Mouse (Mus musculus) intestine, embryonic 14.5 days (tissue): ENCODE measurements around the gene Tfap4. TPM values are rescaled to one million over a fixed set of nuclear protein-coding genes. Genes with fewer than 3 reads are reported as not detected.
"Not testable (repeated sequence)": the region's sequence is repeated elsewhere in the genome, so short reads cannot be mapped to it uniquely, and the experiment has no call there.

Experiments used
- ATAC-seq: fragments of 200-750 bp; cut with Nextera tagmentation; replicated peaks from 2 replicates; pipeline ENCODE4 v1.8.0; 2017; ENCODE audit warnings: low read depth, moderate number of reproducible peaks, moderate TSS enrichment, moderate library complexity; ENCODE audit not compliant: low FRiP score, low TSS enrichment
- DNase-seq: peaks from one replicate; pipeline ENCODE4 v3.0.0-alpha.2; 2018; ENCODE audit warnings: low spot score
- H3K27ac ChIP-seq: fragments of 300-500 bp; sonication (generic); 2 replicates; pipeline ENCODE4 v1.5.1; 2014; ENCODE audit warnings: low read depth, mild to moderate bottlenecking, control low read depth
- H3K27me3 ChIP-seq: fragments of 300-500 bp; sonication (generic); replicated peaks from 2 replicates; pipeline ENCODE4 v1.6.1; 2014; ENCODE audit warnings: low read length, control low read depth; ENCODE audit not compliant: control insufficient read depth, insufficient read depth
- H3K36me3 ChIP-seq: fragments of 300-500 bp; sonication (generic); 2 replicates; pipeline ENCODE4 v1.6.1; 2014; ENCODE audit warnings: low read length, control low read depth; ENCODE audit not compliant: control insufficient read depth, insufficient read depth
- H3K4me1 ChIP-seq: fragments of 300-500 bp; sonication (generic); replicated peaks from 2 replicates; pipeline ENCODE4 v1.6.1; 2014; ENCODE audit warnings: low read length, control low read depth, mixed read lengths; ENCODE audit not compliant: control insufficient read depth, insufficient read depth
- H3K4me2 ChIP-seq: fragments of 300-500 bp; sonication (generic); 2 replicates; pipeline ENCODE4 v1.6.1; 2014; ENCODE audit warnings: low read length
- H3K4me3 ChIP-seq: fragments of 300-500 bp; sonication (generic); 2 replicates; pipeline ENCODE4 v1.5.1; 2014; ENCODE audit warnings: low read depth, low read length, control low read depth, mixed read lengths
- H3K9ac ChIP-seq: fragments of 300-500 bp; sonication (generic); 2 replicates; pipeline ENCODE4 v1.6.1; 2014; ENCODE audit warnings: mild to moderate bottlenecking, low read length
- H3K9me3 ChIP-seq: fragments of 300-500 bp; sonication (generic); 2 replicates; pipeline ENCODE4 v1.6.1; 2016; ENCODE audit warnings: low read length, control low read depth; ENCODE audit not compliant: control insufficient read depth
- WGBS: fragments of 180-500 bp; shearing (Covaris S2); extraction: QIAGEN DNeasy Blood & Tissue Kit; methylation state at CpG from one replicate; pipeline ENCODE4 v1.1.7; 2014; 5-methylcytosine and 5-hydroxymethylcytosine counted together
- polyA plus RNA-seq: library from polyadenylated mRNA; unstranded; fragments of >200 nt; fragmentation: Nextera tagmentation; extraction: Ambion mirVana; gene quantifications from 2 replicates; pipeline ENCODE4 v1.2.1, GENCODE M21; 2014

Gene Tfap4
- polyA plus RNA-seq, 1 experiment from 2014 or later: 30.0 TPM

DNA sequence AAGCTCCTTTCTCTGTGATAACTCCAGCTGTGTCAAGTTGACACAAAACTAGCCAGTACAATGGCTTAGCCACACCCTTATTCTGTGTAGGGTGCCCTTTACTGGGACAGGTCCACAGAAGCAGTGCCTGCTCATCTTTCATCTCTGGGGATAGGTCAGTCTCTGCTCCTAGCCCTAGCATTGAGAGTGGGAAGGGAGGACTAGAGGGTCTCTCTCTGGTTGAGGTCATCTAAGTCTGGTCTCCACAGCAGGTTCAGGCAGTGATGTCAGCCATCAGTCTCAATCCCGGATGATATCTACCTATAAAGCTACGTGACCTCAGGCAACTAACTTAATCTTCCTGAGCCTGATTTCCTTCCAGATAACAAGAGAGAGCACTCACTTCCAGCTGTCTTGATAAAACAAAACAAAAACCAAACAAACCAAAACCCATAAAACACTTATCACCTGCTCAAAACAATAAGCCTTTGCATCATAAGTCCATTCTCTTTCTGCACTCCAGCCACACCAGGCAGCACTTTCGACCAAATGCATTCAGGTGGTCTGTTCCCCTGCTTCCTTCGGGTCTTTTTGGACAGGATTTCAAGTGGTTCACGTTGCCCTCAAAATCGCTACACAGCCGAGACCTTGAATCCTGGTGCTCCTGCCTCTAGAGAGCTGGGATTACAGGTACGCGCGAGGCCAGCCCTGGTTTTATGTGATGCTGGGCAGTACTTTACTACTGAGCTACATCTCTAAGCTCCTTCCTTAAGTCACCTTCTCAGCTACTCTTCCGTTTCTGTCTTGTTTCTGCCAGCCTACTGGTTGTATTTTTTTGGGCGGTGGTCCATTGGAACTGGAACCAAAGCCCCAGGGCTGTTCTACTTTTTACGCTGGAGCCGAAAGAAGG is 26.2 kb upstream of the Tfap4 start:
- peak overlapping the region; percentile 35 for H3K4me3 ChIP-seq
- H3K36me3 ChIP-seq: peaks cover 7% of the 10 kb centered on the region
- H3K9ac ChIP-seq: peak overlapping the region; percentile 44
- DNase-seq (no peak), ATAC-seq (peak; percentile 45)
- H3K9me3 ChIP-seq: no peaks in the 10 kb centered on the region
- H3K4me1 ChIP-seq: peaks cover 18% of the 10 kb centered on the region; the same call in 1 of the 2 replicates
- 7% methylated on average over 14 of the region's 14 CpGs for WGBS
- peak overlapping the region; percentile 84 for H3K27ac ChIP-seq
- H3K4me2 ChIP-seq: peak overlapping the region; percentile 58
- no peaks in the 10 kb centered on the region for H3K27me3 ChIP-seq

DNA sequence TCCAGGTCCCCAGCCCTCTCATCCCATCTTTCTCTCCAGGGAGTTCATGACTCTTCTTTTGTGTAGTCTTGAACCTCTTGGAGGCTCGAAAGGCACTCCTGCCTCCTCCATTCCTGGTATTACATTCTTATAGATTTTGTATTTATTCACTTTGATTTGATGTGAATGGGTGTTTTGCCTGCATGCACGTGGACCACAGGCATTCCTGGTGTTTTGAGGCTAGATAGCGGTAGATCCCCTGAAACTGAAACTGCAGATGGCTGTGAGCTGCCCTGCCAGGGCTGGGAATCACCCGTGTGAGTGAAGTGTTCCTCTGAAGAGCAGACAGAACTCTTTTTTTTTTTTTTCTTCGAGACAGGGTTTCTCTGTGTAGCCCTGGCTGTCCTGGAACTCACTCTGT is 24.8 kb upstream of the Tfap4 start:
- 77% methylated on average over 5 of the region's 5 CpGs for WGBS
- Histone ChIP-seq H3K9me3 (no peaks in the 10 kb centered on the region), H3K4me3 (no peak overlapping the region), H3K4me1 (peaks cover 18% of the 10 kb centered on the region; the same call in 1 of the 2 replicates), H3K4me2 (no peak overlapping the region), H3K27ac (no peak overlapping the region), H3K36me3 (no peaks in the 10 kb centered on the region), H3K27me3 (no peaks in the 10 kb centered on the region), H3K9ac (no peak overlapping the region)
- ATAC-seq: no peak
- no peak for DNase-seq

GRCm38 (mm10) chr16:4583807-4584206 is 24.2 kb upstream of the Tfap4 start:
- DNase-seq: no peak
- H3K4me3 ChIP-seq: no peak overlapping the region
- no peak overlapping the region for H3K4me2 ChIP-seq
- 86% methylated on average over 3 of the region's 3 CpGs for WGBS
- no peaks in the 10 kb centered on the region for H3K27me3 ChIP-seq
- no peaks in the 10 kb centered on the region for H3K36me3 ChIP-seq
- H3K27ac ChIP-seq: no peak overlapping the region
- peaks cover 18% of the 10 kb centered on the region; the same call in 1 of the 2 replicates for H3K4me1 ChIP-seq
- H3K9me3 ChIP-seq: no peaks in the 10 kb centered on the region
- H3K9ac ChIP-seq: no peak overlapping the region
- no peak for ATAC-seq

GRCm38 (mm10) chr16:4581179-4581578 is 21.5 kb upstream of the Tfap4 start:
- H3K27me3 ChIP-seq, H3K9me3 ChIP-seq, H3K36me3 ChIP-seq, H3K9ac ChIP-seq, DNase-seq, H3K4me3 ChIP-seq, H3K4me1 ChIP-seq, H3K27ac ChIP-seq, H3K4me2 ChIP-seq, ATAC-seq: not testable (repeated sequence)
- WGBS: 89% methylated on average over 4 of the region's 4 CpGs

DNA sequence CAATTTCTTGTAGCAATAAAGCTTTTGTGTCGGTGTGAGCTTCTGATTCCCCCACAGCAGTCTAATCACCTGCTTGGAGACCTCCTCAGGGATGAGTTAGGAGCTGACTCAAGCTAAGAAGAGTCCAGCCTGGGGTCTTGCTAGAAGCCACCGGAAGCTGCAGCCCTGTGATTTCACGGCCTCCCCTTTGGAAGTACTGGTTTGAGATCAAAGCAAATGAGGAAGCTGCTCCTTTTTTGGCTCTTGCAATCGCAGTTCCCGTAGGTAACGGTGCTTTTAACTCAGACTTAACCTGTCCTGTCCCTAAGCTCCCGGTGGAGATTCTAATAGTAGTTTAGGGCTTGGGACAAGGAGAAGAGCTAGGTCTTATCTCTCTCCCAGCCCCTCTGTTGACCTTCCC is 19.0 kb upstream of the Tfap4 start:
- Histone ChIP-seq H3K9ac (no peak overlapping the region), H3K36me3 (no peaks in the 10 kb centered on the region), H3K4me2 (no peak overlapping the region), H3K4me3 (no peak overlapping the region), H3K27me3 (no peaks in the 10 kb centered on the region), H3K9me3 (no peaks in the 10 kb centered on the region), H3K4me1 (no peaks in the 10 kb centered on the region), H3K27ac (no peak overlapping the region)
- 62% methylated on average over 7 of the region's 7 CpGs for WGBS
- no peak for DNase-seq
- no peak for ATAC-seq

DNA sequence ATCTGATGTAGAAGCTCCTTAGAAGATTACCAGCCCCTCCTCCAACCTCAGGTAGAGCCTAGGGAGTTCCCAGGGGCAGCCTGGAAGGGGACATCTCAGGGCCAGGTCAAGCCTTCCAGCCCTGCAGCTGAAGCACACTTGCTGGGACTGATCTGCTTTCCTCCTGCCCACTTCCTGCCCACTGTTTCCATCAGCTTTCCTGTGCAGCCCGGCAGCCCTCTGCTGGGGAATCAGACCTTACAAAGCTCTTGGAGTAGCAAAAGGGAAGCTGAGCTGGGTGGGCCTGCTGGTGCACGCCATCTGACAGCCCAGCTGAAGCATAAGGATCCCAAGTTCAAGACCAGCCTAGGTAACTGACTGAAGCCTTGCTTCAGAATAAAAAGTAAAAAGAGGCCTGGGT is 17.2 kb upstream of the Tfap4 start:
- Histone ChIP-seq H3K27ac (no peak overlapping the region), H3K4me3 (no peak overlapping the region), H3K36me3 (no peaks in the 10 kb centered on the region), H3K4me2 (no peak overlapping the region), H3K9me3 (no peaks in the 10 kb centered on the region), H3K9ac (no peak overlapping the region), H3K27me3 (no peaks in the 10 kb centered on the region), H3K4me1 (no peaks in the 10 kb centered on the region)
- DNase-seq (no peak), ATAC-seq (no peak)
- 47% methylated on average over 2 of the region's 2 CpGs for WGBS

- WGBS: 55% methylated on average over 2 of the region's 2 CpGs
- no peaks in the 10 kb centered on the region for H3K9me3 ChIP-seq
- no peak overlapping the region for H3K4me2 ChIP-seq
- H3K27me3 ChIP-seq: no peaks in the 10 kb centered on the region
- no peaks in the 10 kb centered on the region for H3K4me1 ChIP-seq
- no peak overlapping the region for H3K4me3 ChIP-seq
- no peak overlapping the region for H3K9ac ChIP-seq
- ATAC-seq: no peak
- H3K36me3 ChIP-seq: no peaks in the 10 kb centered on the region
- no peak for DNase-seq
- no peak overlapping the region for H3K27ac ChIP-seq
These were observed 16.4 kb upstream of the Tfap4 start for GRCm38 (mm10) chr16:4576038-4576437.

DNA sequence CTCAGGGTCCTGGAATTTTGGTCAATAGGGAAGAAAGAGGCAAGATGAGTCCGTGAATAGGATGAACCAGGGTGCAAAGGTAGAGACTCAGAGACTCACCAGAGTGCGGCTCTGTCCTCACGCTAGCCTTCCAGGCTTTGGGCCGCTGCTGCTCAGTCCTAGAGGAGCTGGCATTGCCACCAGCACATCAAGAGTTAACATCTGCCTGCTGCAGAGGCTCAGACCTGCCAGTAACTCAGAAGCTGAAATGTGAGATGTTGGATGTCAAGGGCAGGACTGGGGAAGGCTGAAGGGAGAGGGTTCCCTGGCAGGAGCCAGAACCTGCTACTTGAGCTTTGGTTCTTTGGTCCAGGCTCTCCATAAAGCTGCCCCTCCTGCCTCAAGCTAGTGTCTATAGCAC is 11.1 kb upstream of the Tfap4 start:
- Histone ChIP-seq H3K36me3 (no peaks in the 10 kb centered on the region), H3K9me3 (no peaks in the 10 kb centered on the region), H3K9ac (no peak overlapping the region), H3K27me3 (no peaks in the 10 kb centered on the region), H3K4me1 (no peaks in the 10 kb centered on the region), H3K27ac (no peak overlapping the region), H3K4me2 (no peak overlapping the region), H3K4me3 (no peak overlapping the region)
- ATAC-seq: no peak; the same call in 1 of the 2 replicates
- WGBS: 45% methylated on average over 4 of the region's 4 CpGs
- DNase-seq: no peak

GRCm38 (mm10) chr16:4567912-4568311 is 8.3 kb upstream of the Tfap4 start:
- Histone ChIP-seq H3K27ac (no peak overlapping the region), H3K36me3 (no peaks in the 10 kb centered on the region), H3K4me2 (no peak overlapping the region), H3K27me3 (no peaks in the 10 kb centered on the region), H3K9ac (no peak overlapping the region), H3K4me1 (no peaks in the 10 kb centered on the region), H3K9me3 (no peaks in the 10 kb centered on the region), H3K4me3 (no peak overlapping the region)
- ATAC-seq (peak; percentile 64; the same call in 1 of the 2 replicates), DNase-seq (peak; percentile 95)
- 25% methylated on average over 4 of the region's 4 CpGs for WGBS
